Mouse (Mus musculus) lung, adult 2 months (tissue): ENCODE data around the gene Celsr1.

Experiments used
- CTCF ChIP-seq: fragments of 200-500 bp; IDR thresholded peaks from 2 replicates; pipeline ENCODE4 v1.5.1; 2011; ENCODE audit warnings: mild to moderate bottlenecking, low read length, control low read depth; ENCODE audit not compliant: insufficient read depth
- POLR2A ChIP-seq: fragments of 200-500 bp; IDR thresholded peaks from 2 replicates; pipeline ENCODE4 v1.6.1; 2011; ENCODE audit warnings: low read depth, mild to moderate bottlenecking, control low read depth, low read length, borderline replicate concordance; ENCODE audit errors: extremely low read depth

DNA sequence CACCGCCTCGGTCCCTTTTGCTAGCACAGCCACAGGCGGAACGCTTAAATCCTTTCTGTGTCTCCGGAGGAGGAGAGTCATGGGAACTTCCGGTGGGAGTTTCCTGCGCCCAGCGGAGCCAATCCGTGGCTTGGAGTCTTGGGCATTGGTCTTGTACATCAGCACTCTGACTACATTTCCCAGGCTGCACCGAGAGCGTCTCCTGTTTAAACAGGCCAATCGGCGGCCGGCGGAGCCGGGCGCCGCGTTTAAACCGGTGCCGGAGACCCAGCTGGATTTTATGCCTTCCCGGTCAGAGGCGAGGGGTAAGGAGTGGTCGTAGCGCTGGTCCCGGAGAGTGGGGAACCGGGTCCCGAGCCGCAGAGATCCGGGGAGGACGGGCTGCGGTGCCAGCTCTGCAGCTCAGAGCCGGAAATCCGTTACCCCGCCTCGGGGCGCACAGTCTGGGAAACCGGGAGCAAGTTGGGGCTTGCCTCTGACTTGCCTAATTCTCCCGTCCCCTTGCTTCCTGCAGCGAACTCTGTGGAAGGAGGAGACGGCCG lies 174.0 kb downstream of the Celsr1 start, which contains the start of gene Gtse1:
- TF ChIP-seq POLR2A (peak; percentile 76; the same call in 1 of the 2 replicates), CTCF (no peak)
